Mouse (Mus musculus): ENCODE data around the gene Lhx4. TPM values are rescaled to one million over a fixed set of nuclear protein-coding genes. Genes with fewer than 3 reads are reported as not detected.

Gene Lhx4
- polyA plus RNA-seq, 1 experiment from 2014 or later: 0.08 TPM

DNA sequence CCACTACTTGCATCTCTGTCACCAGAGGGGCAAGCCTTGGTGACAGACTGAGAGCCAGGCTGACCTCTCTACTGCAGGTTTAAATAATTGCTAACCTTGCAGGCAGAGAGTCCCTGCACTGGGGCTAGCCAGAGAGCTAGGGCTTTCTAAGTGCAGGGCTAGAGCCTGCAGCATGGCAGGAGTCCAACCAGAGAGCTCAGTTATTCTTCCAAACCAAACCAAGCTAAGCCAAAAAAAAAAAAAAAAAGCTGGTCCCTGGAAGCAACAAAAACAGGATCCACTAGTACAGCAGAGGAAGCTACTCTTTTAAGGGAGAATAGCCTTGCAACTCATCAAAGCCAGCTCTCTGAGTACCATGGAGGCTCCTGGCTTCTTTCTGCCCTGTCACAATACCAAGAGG lies 50.6 kb downstream of the Lhx4 start:
- H3K4me3 ChIP-seq (ENCODE audit: low read depth, low read length): no peak overlapping the region
- ATAC-seq (replicated peaks; ENCODE audit: low FRiP score): no peak
- no peaks in the 10 kb centered on the region for H3K36me3 ChIP-seq (ENCODE audit: control insufficient read depth, insufficient read depth, low read length)
- no peaks in the 10 kb centered on the region for H3K9me3 ChIP-seq (ENCODE audit: control insufficient read depth, low read length)
- DNase-seq (ENCODE audit: low spot score): no peak
- no peak overlapping the region for H3K27ac ChIP-seq (ENCODE audit: low read depth, low read length)
- H3K4me1 ChIP-seq (replicated peaks; ENCODE audit: control insufficient read depth, insufficient read depth, low read length): peaks cover 5% of the 10 kb centered on the region
- H3K9ac ChIP-seq (ENCODE audit: low read length): no peak overlapping the region
- no peaks in the 10 kb centered on the region for H3K27me3 ChIP-seq (ENCODE audit: control insufficient read depth, insufficient read depth, low read length)
- no peak overlapping the region for H3K4me2 ChIP-seq (ENCODE audit: low read depth, low read length, severe bottlenecking)

GRCm38 (mm10) chr1:155698373-155699159 lies 52.9 kb downstream of the Lhx4 start:
- no peak for DNase-seq (ENCODE audit: low spot score)
- Histone ChIP-seq H3K27me3 (ENCODE audit: control insufficient read depth, insufficient read depth, low read length) (no peaks in the 10 kb centered on the region), H3K36me3 (ENCODE audit: control insufficient read depth, insufficient read depth, low read length) (no peaks in the 10 kb centered on the region), H3K9ac (ENCODE audit: low read length) (no peak overlapping the region), H3K27ac (ENCODE audit: low read depth, low read length) (no peak overlapping the region), H3K4me3 (ENCODE audit: low read depth, low read length) (no peak overlapping the region), H3K9me3 (ENCODE audit: control insufficient read depth, low read length) (no peaks in the 10 kb centered on the region), H3K4me2 (ENCODE audit: low read depth, low read length, severe bottlenecking) (no peak overlapping the region), H3K4me1 (replicated peaks; ENCODE audit: control insufficient read depth, insufficient read depth, low read length) (peaks cover 5% of the 10 kb centered on the region)
- ATAC-seq (replicated peaks; ENCODE audit: low FRiP score): no peak
- 57% methylated on average over 17 of the region's 17 CpGs for WGBS

- Histone ChIP-seq H3K9me3 (ENCODE audit: control insufficient read depth, low read length) (no peaks in the 10 kb centered on the region), H3K4me2 (ENCODE audit: low read depth, low read length, severe bottlenecking) (no peak overlapping the region), H3K27ac (ENCODE audit: low read depth, low read length) (no peak overlapping the region), H3K4me1 (replicated peaks; ENCODE audit: control insufficient read depth, insufficient read depth, low read length) (peaks cover 1% of the 10 kb centered on the region), H3K36me3 (ENCODE audit: control insufficient read depth, insufficient read depth, low read length) (no peaks in the 10 kb centered on the region), H3K9ac (ENCODE audit: low read length) (no peak overlapping the region), H3K27me3 (ENCODE audit: control insufficient read depth, insufficient read depth, low read length) (no peaks in the 10 kb centered on the region), H3K4me3 (ENCODE audit: low read depth, low read length) (no peak overlapping the region)
- no peak for DNase-seq (ENCODE audit: low spot score)
- no peak for ATAC-seq (replicated peaks; ENCODE audit: low FRiP score)
- whole genome bisulfite sequencing: 79% methylated on average over 5 of the region's 5 CpGs
These were observed 58.0 kb downstream of the Lhx4 start for GRCm38 (mm10) chr1:155693443-155693842.

- no peaks in the 10 kb centered on the region for H3K36me3 ChIP-seq (ENCODE audit: control insufficient read depth, insufficient read depth, low read length)
- H3K4me1 ChIP-seq (replicated peaks; ENCODE audit: control insufficient read depth, insufficient read depth, low read length): no peaks in the 10 kb centered on the region
- 83% methylated on average over 11 of the region's 11 CpGs for WGBS
- no peak overlapping the region for H3K4me3 ChIP-seq (ENCODE audit: low read depth, low read length)
- H3K27me3 ChIP-seq (ENCODE audit: control insufficient read depth, insufficient read depth, low read length): no peaks in the 10 kb centered on the region
- H3K9me3 ChIP-seq (ENCODE audit: control insufficient read depth, low read length): no peaks in the 10 kb centered on the region
- H3K9ac ChIP-seq (ENCODE audit: low read length): no peak overlapping the region
- H3K4me2 ChIP-seq (ENCODE audit: low read depth, low read length, severe bottlenecking): no peak overlapping the region
- no peak overlapping the region for H3K27ac ChIP-seq (ENCODE audit: low read depth, low read length)
- DNase-seq (ENCODE audit: low spot score) (no peak), ATAC-seq (replicated peaks; ENCODE audit: low FRiP score) (no peak)
These were observed 58.5 kb downstream of the Lhx4 start for GRCm38 (mm10) chr1:155693026-155693425.

GRCm38 (mm10) chr1:155692230-155692629 lies 59.3 kb downstream of the Lhx4 start:
- Histone ChIP-seq H3K27me3 (ENCODE audit: control insufficient read depth, insufficient read depth, low read length) (no peaks in the 10 kb centered on the region), H3K4me3 (ENCODE audit: low read depth, low read length) (no peak overlapping the region), H3K4me2 (ENCODE audit: low read depth, low read length, severe bottlenecking) (no peak overlapping the region), H3K9me3 (ENCODE audit: control insufficient read depth, low read length) (no peaks in the 10 kb centered on the region), H3K27ac (ENCODE audit: low read depth, low read length) (no peak overlapping the region), H3K4me1 (replicated peaks; ENCODE audit: control insufficient read depth, insufficient read depth, low read length) (no peaks in the 10 kb centered on the region), H3K9ac (ENCODE audit: low read length) (no peak overlapping the region), H3K36me3 (ENCODE audit: control insufficient read depth, insufficient read depth, low read length) (no peaks in the 10 kb centered on the region)
- 89% methylated on average over 6 of the region's 6 CpGs for WGBS
- DNase-seq (ENCODE audit: low spot score) (no peak), ATAC-seq (replicated peaks; ENCODE audit: low FRiP score) (no peak)

GRCm38 (mm10) chr1:155689558-155689957 lies 61.9 kb downstream of the Lhx4 start:
- 95% methylated on average over 5 of the region's 5 CpGs for WGBS
- Histone ChIP-seq H3K27me3 (ENCODE audit: control insufficient read depth, insufficient read depth, low read length) (no peaks in the 10 kb centered on the region), H3K9me3 (ENCODE audit: control insufficient read depth, low read length) (no peaks in the 10 kb centered on the region)

GRCm38 (mm10) chr1:155689141-155689540 lies 62.3 kb downstream of the Lhx4 start:
- 92% methylated on average over 4 of the region's 4 CpGs for WGBS
- no peak overlapping the region for H3K27ac ChIP-seq (ENCODE audit: low read depth, low read length)
- no peaks in the 10 kb centered on the region for H3K9me3 ChIP-seq (ENCODE audit: control insufficient read depth, low read length)
- ATAC-seq (replicated peaks; ENCODE audit: low FRiP score) (no peak), DNase-seq (ENCODE audit: low spot score) (no peak)
- H3K4me3 ChIP-seq (ENCODE audit: low read depth, low read length): no peak overlapping the region
- H3K4me2 ChIP-seq (ENCODE audit: low read depth, low read length, severe bottlenecking): no peak overlapping the region
- no peaks in the 10 kb centered on the region for H3K27me3 ChIP-seq (ENCODE audit: control insufficient read depth, insufficient read depth, low read length)
- no peaks in the 10 kb centered on the region for H3K4me1 ChIP-seq (replicated peaks; ENCODE audit: control insufficient read depth, insufficient read depth, low read length)
- H3K36me3 ChIP-seq (ENCODE audit: control insufficient read depth, insufficient read depth, low read length): no peaks in the 10 kb centered on the region
- H3K9ac ChIP-seq (ENCODE audit: low read length): no peak overlapping the region

More at GRCm38 (mm10) chr1:155689558-155689957, 61.9 kb downstream of the Lhx4 start:
- Histone ChIP-seq H3K4me3 (ENCODE audit: low read depth, low read length) (no peak overlapping the region), H3K4me1 (replicated peaks; ENCODE audit: control insufficient read depth, insufficient read depth, low read length) (no peaks in the 10 kb centered on the region), H3K9ac (ENCODE audit: low read length) (no peak overlapping the region), H3K27ac (ENCODE audit: low read depth, low read length) (no peak overlapping the region), H3K36me3 (ENCODE audit: control insufficient read depth, insufficient read depth, low read length) (no peaks in the 10 kb centered on the region), H3K4me2 (ENCODE audit: low read depth, low read length, severe bottlenecking) (no peak overlapping the region)
- DNase-seq (ENCODE audit: low spot score): no peak
- ATAC-seq (replicated peaks; ENCODE audit: low FRiP score): no peak

DNA sequence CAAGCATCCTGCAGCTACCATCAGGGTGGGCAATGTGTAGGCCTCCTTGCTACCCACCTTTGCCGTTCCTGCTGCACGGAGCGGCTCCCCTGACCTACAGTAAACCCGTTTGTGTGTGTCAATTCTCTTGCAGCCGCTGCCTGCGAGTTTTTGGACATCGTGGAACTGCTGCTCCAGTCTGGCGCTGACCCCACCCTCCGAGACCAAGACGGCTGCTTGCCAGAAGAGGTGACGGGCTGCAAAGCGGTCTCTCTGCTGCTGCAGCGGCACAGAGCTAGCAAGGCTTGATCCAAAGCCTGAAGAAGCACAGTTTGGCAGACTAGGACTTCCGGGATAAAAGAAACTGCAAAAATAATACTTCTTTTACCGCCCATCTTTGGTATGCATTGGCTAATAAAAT lies 64.7 kb downstream of the Lhx4 start:
- Histone ChIP-seq H3K27me3 (ENCODE audit: control insufficient read depth, insufficient read depth, low read length) (no peaks in the 10 kb centered on the region), H3K4me2 (ENCODE audit: low read depth, low read length, severe bottlenecking) (no peak overlapping the region), H3K9me3 (ENCODE audit: control insufficient read depth, low read length) (no peaks in the 10 kb centered on the region), H3K27ac (ENCODE audit: low read depth, low read length) (no peak overlapping the region), H3K4me1 (replicated peaks; ENCODE audit: control insufficient read depth, insufficient read depth, low read length) (no peaks in the 10 kb centered on the region), H3K36me3 (ENCODE audit: control insufficient read depth, insufficient read depth, low read length) (no peaks in the 10 kb centered on the region), H3K4me3 (ENCODE audit: low read depth, low read length) (no peak overlapping the region), H3K9ac (ENCODE audit: low read length) (no peak overlapping the region)
- WGBS: 90% methylated on average over 15 of the region's 15 CpGs
- DNase-seq (ENCODE audit: low spot score) (no peak), ATAC-seq (replicated peaks; ENCODE audit: low FRiP score) (no peak)

All from forebrain, embryonic 11.5 days (tissue).